Mouse (Mus musculus): ENCODE measurements around the gene Prkcg. TPM values are rescaled to one million over a fixed set of nuclear protein-coding genes. Genes with fewer than 3 reads are reported as not detected.

Gene Prkcg
- total RNA-seq, 2 experiments from 2014 or later: 0.85 to 1.2 TPM

- DNase-seq: peak; percentile 99
These were observed 1.5 kb downstream of the Prkcg start for GRCm38 (mm10) chr7:3290257-3291033.

GRCm38 (mm10) chr7:3291197-3291596 is 2.2 kb downstream of the Prkcg start:
- peak; percentile 67 to 72 for DNase-seq

- no peak for DNase-seq
These were observed 2.8 kb downstream of the Prkcg start for GRCm38 (mm10) chr7:3291764-3292163.

GRCm38 (mm10) chr7:3292271-3292670 is 3.3 kb downstream of the Prkcg start:
- peak in 1 of 2 experiments; percentile 43 for DNase-seq

- peak; percentile 98 to 99 for DNase-seq
These were observed 3.8 kb downstream of the Prkcg start for GRCm38 (mm10) chr7:3292791-3293190.

GRCm38 (mm10) chr7:3294794-3295193 is 5.8 kb downstream of the Prkcg start:
- no peak for DNase-seq

- peak in 1 of 2 experiments; percentile 11 for DNase-seq
These were observed 6.5 kb downstream of the Prkcg start for GRCm38 (mm10) chr7:3295321-3296110.

GRCm38 (mm10) chr7:3296711-3297110 is 7.7 kb downstream of the Prkcg start:
- DNase-seq: peak in 1 of 2 experiments; percentile 13

- peak; percentile 38 to 40 for DNase-seq
These were observed 11.1 kb downstream of the Prkcg start for GRCm38 (mm10) chr7:3299941-3300617.

GRCm38 (mm10) chr7:3300891-3301627 is 12.1 kb downstream of the Prkcg start:
- DNase-seq: peak in 1 of 2 experiments; percentile 31

GRCm38 (mm10) chr7:3301628-3302555 is 12.9 kb downstream of the Prkcg start:
- DNase-seq: peak; percentile 68 to 76

- peak; percentile 44 to 75 for DNase-seq
These were observed 13.7 kb downstream of the Prkcg start for GRCm38 (mm10) chr7:3302556-3303275.

- peak; percentile 26 to 29 for DNase-seq
These were observed 14.3 kb downstream of the Prkcg start for GRCm38 (mm10) chr7:3303276-3303781.

- DNase-seq: no peak
These were observed 14.8 kb downstream of the Prkcg start for GRCm38 (mm10) chr7:3303789-3304188.

GRCm38 (mm10) chr7:3304298-3304697 is 15.3 kb downstream of the Prkcg start:
- peak in 1 of 2 experiments; percentile 10 for DNase-seq

- DNase-seq: no peak
These were observed 17.4 kb downstream of the Prkcg start for GRCm38 (mm10) chr7:3306400-3306799.

GRCm38 (mm10) chr7:3308646-3309045 is 19.7 kb downstream of the Prkcg start:
- DNase-seq: no peak

GRCm38 (mm10) chr7:3310233-3310632 is 21.3 kb downstream of the Prkcg start:
- no peak for DNase-seq

GRCm38 (mm10) chr7:3313571-3313970 is 24.6 kb downstream of the Prkcg start:
- no peak for DNase-seq

GRCm38 (mm10) chr7:3314121-3314520 is 25.1 kb downstream of the Prkcg start:
- DNase-seq: no peak

Data from heart, adult 18-20 months (tissue).